Mouse (Mus musculus): ENCODE measurements at regions not wholly inside any gene's neighbourhood (a gene's known extent, or its start where the extent isn't known, plus 50 kb on each side); places are given as distances from the start of the nearest gene placed in this dataset.
A peak's percentile ranks its signal among the peaks of the same experiment; 100 is the strongest.

GRCm38 (mm10) chr6:144940871-144941380 is 135.1 kb downstream of the Bcat1 start:
- Histone ChIP-seq H3K27me3 (replicated peaks) (no peaks in the 10 kb centered on the region), H3K4me2 (replicated peaks) (no peak overlapping the region), H3K4me3 (replicated peaks) (no peak overlapping the region), H3K27ac (no peak overlapping the region), H3K9ac (no peak overlapping the region), H3K36me3 (no peaks in the 10 kb centered on the region), H3K4me1 (replicated peaks) (no peaks in the 10 kb centered on the region), H3K9me3 (no peaks in the 10 kb centered on the region)
- 91% methylated on average over 14 of the region's 14 CpGs for WGBS
- ATAC-seq = peak; percentile 58

- Histone ChIP-seq H3K36me3 (no peaks in the 10 kb centered on the region), H3K4me1 (replicated peaks) (no peaks in the 10 kb centered on the region), H3K4me2 (replicated peaks) (no peak overlapping the region), H3K27ac (no peak overlapping the region), H3K4me3 (replicated peaks) (no peak overlapping the region), H3K27me3 (replicated peaks) (no peaks in the 10 kb centered on the region), H3K9ac (no peak overlapping the region), H3K9me3 (no peaks in the 10 kb centered on the region)
- ATAC-seq = no peak
- 75% methylated on average over 12 of the region's 12 CpGs for WGBS
Measured at GRCm38 (mm10) chr6:144938613-144939236, 137.3 kb downstream of the Bcat1 start.

- ATAC-seq = no peak
- Histone ChIP-seq H3K4me2 (replicated peaks) (no peak overlapping the region), H3K4me1 (replicated peaks) (no peaks in the 10 kb centered on the region), H3K27me3 (replicated peaks) (no peaks in the 10 kb centered on the region), H3K9ac (no peak overlapping the region), H3K27ac (no peak overlapping the region), H3K9me3 (no peaks in the 10 kb centered on the region), H3K36me3 (no peaks in the 10 kb centered on the region), H3K4me3 (replicated peaks) (no peak overlapping the region)
- WGBS = 84% methylated on average over 7 of the region's 7 CpGs
Measured at GRCm38 (mm10) chr6:144937211-144937610, 138.8 kb downstream of the Bcat1 start.

DNA sequence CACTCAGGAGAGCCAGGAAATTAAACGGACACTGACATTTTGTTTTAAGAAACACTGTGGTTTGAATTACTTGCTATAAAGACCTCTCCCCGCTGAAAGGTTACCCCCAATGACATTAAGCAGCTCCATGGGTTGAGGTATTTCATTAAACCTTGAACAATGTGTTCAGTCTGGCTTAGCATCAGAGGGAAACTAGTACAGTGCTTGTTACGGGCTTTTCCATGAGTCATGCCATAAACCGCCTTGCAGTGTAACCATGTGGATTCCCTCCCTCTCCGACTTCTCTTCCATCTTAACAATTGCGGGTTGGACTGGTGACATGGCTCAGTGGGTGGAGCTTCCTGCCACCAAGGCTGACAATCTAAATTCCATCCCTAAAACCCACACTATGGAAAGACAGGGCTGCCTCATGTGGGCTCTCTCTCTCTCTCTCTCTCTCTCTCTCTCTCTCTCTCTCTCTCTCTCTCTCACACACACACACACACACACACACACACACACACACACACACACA is 142.2 kb downstream of the Bcat1 start:
- Histone ChIP-seq H3K4me1 (replicated peaks) (no peaks in the 10 kb centered on the region), H3K9ac (no peak overlapping the region), H3K4me3 (replicated peaks) (no peak overlapping the region), H3K27ac (no peak overlapping the region), H3K4me2 (replicated peaks) (no peak overlapping the region), H3K27me3 (replicated peaks) (no peaks in the 10 kb centered on the region), H3K9me3 (no peaks in the 10 kb centered on the region), H3K36me3 (no peaks in the 10 kb centered on the region)
- 71% methylated on average over 6 of the region's 6 CpGs for WGBS
- no peak for ATAC-seq

- WGBS = 84% methylated on average over 7 of the region's 7 CpGs
- no peak for ATAC-seq
- Histone ChIP-seq H3K9me3 (no peaks in the 10 kb centered on the region), H3K4me3 (replicated peaks) (no peak overlapping the region), H3K4me2 (replicated peaks) (no peak overlapping the region), H3K27ac (no peak overlapping the region), H3K36me3 (no peaks in the 10 kb centered on the region), H3K27me3 (replicated peaks) (no peaks in the 10 kb centered on the region), H3K9ac (no peak overlapping the region), H3K4me1 (replicated peaks) (no peaks in the 10 kb centered on the region)
Measured at GRCm38 (mm10) chr6:144932402-144932801, 143.6 kb downstream of the Bcat1 start.

DNA sequence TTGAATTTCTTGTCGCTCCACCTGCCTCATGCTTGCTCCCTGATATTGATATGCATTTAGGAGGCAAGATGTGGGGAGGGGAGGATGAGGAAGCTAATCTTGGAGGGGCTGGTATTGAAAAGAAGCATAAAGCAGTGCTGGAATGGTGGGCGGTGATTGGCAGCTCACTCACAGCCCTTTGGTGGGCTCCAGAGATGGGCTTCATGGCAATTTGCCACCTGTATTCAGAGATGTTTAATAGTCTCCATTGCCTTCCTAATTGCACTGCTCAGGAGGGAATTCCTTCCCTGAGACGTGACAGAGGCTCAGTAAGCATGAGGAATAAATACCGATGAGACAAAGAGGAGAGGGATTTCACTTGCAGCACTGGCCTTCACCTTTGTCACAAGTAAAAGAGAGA is 146.0 kb downstream of the Bcat1 start:
- H3K4me1 ChIP-seq (replicated peaks) = no peaks in the 10 kb centered on the region
- no peaks in the 10 kb centered on the region for H3K27me3 ChIP-seq (replicated peaks)
- no peak for ATAC-seq
- H3K4me3 ChIP-seq (replicated peaks) = no peak overlapping the region
- no peaks in the 10 kb centered on the region for H3K36me3 ChIP-seq
- H3K27ac ChIP-seq = no peak overlapping the region
- no peak overlapping the region for H3K9ac ChIP-seq
- H3K4me2 ChIP-seq (replicated peaks) = no peak overlapping the region
- 77% methylated on average over 4 of the region's 4 CpGs for WGBS
- H3K9me3 ChIP-seq = no peaks in the 10 kb centered on the region

GRCm38 (mm10) chr6:144929262-144929855 is 146.6 kb downstream of the Bcat1 start:
- Histone ChIP-seq H3K4me1 (replicated peaks) (no peaks in the 10 kb centered on the region), H3K27ac (no peak overlapping the region), H3K9ac (no peak overlapping the region), H3K4me2 (replicated peaks) (no peak overlapping the region), H3K27me3 (replicated peaks) (no peaks in the 10 kb centered on the region), H3K36me3 (no peaks in the 10 kb centered on the region), H3K9me3 (no peaks in the 10 kb centered on the region), H3K4me3 (replicated peaks) (no peak overlapping the region)
- ATAC-seq = no peak
- 87% methylated on average over 5 of the region's 5 CpGs for WGBS

GRCm38 (mm10) chr6:144927599-144927998 is 145.8 kb upstream of the Sox5 start:
- Histone ChIP-seq H3K36me3 (no peaks in the 10 kb centered on the region), H3K9me3 (no peaks in the 10 kb centered on the region), H3K4me2 (replicated peaks) (no peak overlapping the region), H3K4me3 (replicated peaks) (no peak overlapping the region), H3K4me1 (replicated peaks) (no peaks in the 10 kb centered on the region), H3K9ac (no peak overlapping the region), H3K27me3 (replicated peaks) (no peaks in the 10 kb centered on the region), H3K27ac (no peak overlapping the region)
- ATAC-seq = no peak
- WGBS = 47% methylated on average over 6 of the region's 6 CpGs

DNA sequence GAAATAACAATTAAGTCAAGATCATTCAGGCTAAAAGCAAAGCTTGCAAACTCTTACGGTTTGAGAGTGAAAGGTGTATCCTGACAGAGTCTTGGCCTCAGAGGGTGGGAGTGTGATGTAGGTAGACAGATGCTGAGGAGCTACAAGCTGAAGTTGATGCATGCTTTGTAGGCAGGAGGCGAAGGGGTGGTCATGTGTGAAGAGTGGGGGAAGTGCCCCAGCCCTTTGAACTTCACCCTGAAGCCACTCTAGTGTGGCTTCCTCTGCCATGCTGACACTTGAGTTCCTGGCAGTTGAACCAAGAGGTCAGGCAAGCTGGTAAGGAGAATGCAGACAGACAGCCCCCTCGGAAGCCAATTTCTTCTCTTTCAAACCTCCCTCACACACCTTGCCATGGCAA is 141.0 kb upstream of the Sox5 start:
- Histone ChIP-seq H3K4me3 (replicated peaks) (no peak overlapping the region), H3K4me2 (replicated peaks) (no peak overlapping the region), H3K27me3 (replicated peaks) (no peaks in the 10 kb centered on the region), H3K9ac (no peak overlapping the region), H3K27ac (no peak overlapping the region), H3K36me3 (no peaks in the 10 kb centered on the region), H3K9me3 (no peaks in the 10 kb centered on the region), H3K4me1 (replicated peaks) (no peaks in the 10 kb centered on the region)
- ATAC-seq = no peak
- 82% methylated on average over 3 of the region's 3 CpGs for WGBS

GRCm38 (mm10) chr6:144919750-144920149 is 138.0 kb upstream of the Sox5 start:
- no peak for ATAC-seq
- no peak overlapping the region for H3K4me2 ChIP-seq (replicated peaks)
- no peak overlapping the region for H3K9ac ChIP-seq
- H3K9me3 ChIP-seq = no peaks in the 10 kb centered on the region
- H3K4me1 ChIP-seq (replicated peaks) = no peaks in the 10 kb centered on the region
- 38% methylated on average over 5 of the region's 5 CpGs for WGBS
- no peak overlapping the region for H3K27ac ChIP-seq
- no peaks in the 10 kb centered on the region for H3K27me3 ChIP-seq (replicated peaks)
- no peak overlapping the region for H3K4me3 ChIP-seq (replicated peaks)
- no peaks in the 10 kb centered on the region for H3K36me3 ChIP-seq

DNA sequence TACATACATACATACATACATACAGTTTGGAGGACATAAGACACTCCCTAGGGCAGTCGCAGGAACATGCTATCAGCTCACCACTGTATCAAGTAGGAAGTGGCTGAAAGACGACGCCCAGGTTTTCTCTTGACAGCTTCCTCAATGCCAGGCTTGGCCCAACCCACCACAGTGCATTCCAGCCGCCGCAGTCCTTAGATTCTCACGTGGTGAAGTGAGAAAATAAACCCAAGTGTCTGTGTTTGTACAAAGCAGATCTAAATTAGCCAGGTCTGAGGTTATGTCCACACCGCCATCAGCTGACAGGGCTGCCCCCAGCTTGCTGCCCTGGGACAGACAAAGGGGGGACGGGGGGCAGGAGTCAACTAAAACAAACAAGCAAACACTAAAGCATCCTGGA is 135.4 kb upstream of the Sox5 start:
- peak; percentile 90 for ATAC-seq
- 14% methylated on average over 8 of the region's 8 CpGs for WGBS
- H3K9ac ChIP-seq = no peak overlapping the region
- H3K4me3 ChIP-seq (replicated peaks) = no peak overlapping the region
- no peaks in the 10 kb centered on the region for H3K4me1 ChIP-seq (replicated peaks)
- 0 out of 2 replicates have a peak overlapping the region, but pooled peaks have one; percentile 7 for H3K4me2 ChIP-seq (replicated peaks)
- no peaks in the 10 kb centered on the region for H3K36me3 ChIP-seq
- no peaks in the 10 kb centered on the region for H3K9me3 ChIP-seq
- H3K27ac ChIP-seq = no peak overlapping the region
- H3K27me3 ChIP-seq (replicated peaks) = no peaks in the 10 kb centered on the region

GRCm38 (mm10) chr6:144911781-144912180 is 130.0 kb upstream of the Sox5 start:
- no peak overlapping the region for H3K27ac ChIP-seq
- H3K36me3 ChIP-seq = no peaks in the 10 kb centered on the region
- 80% methylated on average over 7 of the region's 7 CpGs for WGBS
- no peak overlapping the region for H3K4me3 ChIP-seq (replicated peaks)
- no peak overlapping the region for H3K4me2 ChIP-seq (replicated peaks)
- no peaks in the 10 kb centered on the region for H3K9me3 ChIP-seq
- H3K9ac ChIP-seq = no peak overlapping the region
- no peaks in the 10 kb centered on the region for H3K27me3 ChIP-seq (replicated peaks)
- H3K4me1 ChIP-seq (replicated peaks) = no peaks in the 10 kb centered on the region
- ATAC-seq = no peak

- 80% methylated on average over 6 of the region's 6 CpGs for WGBS
- H3K4me1 ChIP-seq (replicated peaks) = no peaks in the 10 kb centered on the region
- H3K36me3 ChIP-seq = no peaks in the 10 kb centered on the region
- H3K9ac ChIP-seq = no peak overlapping the region
- H3K4me3 ChIP-seq (replicated peaks) = no peak overlapping the region
- no peak overlapping the region for H3K27ac ChIP-seq
- H3K27me3 ChIP-seq (replicated peaks) = no peaks in the 10 kb centered on the region
- H3K4me2 ChIP-seq (replicated peaks) = no peak overlapping the region
- no peaks in the 10 kb centered on the region for H3K9me3 ChIP-seq
- no peak for ATAC-seq
Measured at GRCm38 (mm10) chr6:144910392-144910791, 128.6 kb upstream of the Sox5 start.

Measured in intestine, embryonic 15.5 days (tissue).